Mouse (Mus musculus) CH12.LX (cell line): ENCODE results near the gene Mrpl2.

Experiments used
- CTCF ChIP-seq, 2 experiments: IDR thresholded peaks in 1 of 2; conservative IDR thresholded peaks in 1 of 2; 2 replicates each; pipeline ENCODE4 v1.5.1; 2011 to 2012; ENCODE audit warnings: low read depth in 2 of 2, low read length in 2 of 2, improper control_type of control experiment in 1 of 2, inconsistent platforms in 1 of 2, mild to moderate bottlenecking in 1 of 2, moderate library complexity in 1 of 2
- EP300 ChIP-seq: IDR thresholded peaks from 2 replicates; pipeline ENCODE4 v1.6.1; 2011; ENCODE audit warnings: low read length, improper control_type of control experiment
- MAX ChIP-seq: IDR thresholded peaks from 2 replicates; pipeline ENCODE4 v1.6.1; 2011; ENCODE audit warnings: low read length, improper control_type of control experiment
- MAZ ChIP-seq: IDR thresholded peaks from 2 replicates; pipeline ENCODE4 v1.6.1; 2012; ENCODE audit warnings: low read depth, mild to moderate bottlenecking, inconsistent platforms, low read length, improper control_type of control experiment, moderate library complexity
- MEF2A ChIP-seq: IDR thresholded peaks from 2 replicates; pipeline ENCODE4 v1.6.1; 2014; ENCODE audit warnings: low read depth, mild to moderate bottlenecking, inconsistent platforms, low read length, improper control_type of control experiment, borderline replicate concordance
- MYC ChIP-seq: IDR thresholded peaks from 2 replicates; pipeline ENCODE4 v1.6.1; 2011; ENCODE audit warnings: low read depth, mild to moderate bottlenecking, improper control_type of control experiment, low read length
- NRF1 ChIP-seq: IDR thresholded peaks from 2 replicates; pipeline ENCODE4 v1.6.1; 2014; ENCODE audit warnings: low read depth, mild to moderate bottlenecking, inconsistent platforms, low read length, improper control_type of control experiment, moderate library complexity
- POLR2AphosphoS2 ChIP-seq: IDR thresholded peaks from 2 replicates; pipeline ENCODE4 v1.6.1; 2011; ENCODE audit warnings: low read depth, low read length, improper control_type of control experiment
- RCOR1 ChIP-seq: conservative IDR thresholded peaks from 2 replicates; pipeline ENCODE4 v1.6.1; 2012; ENCODE audit warnings: low read depth, mild to moderate bottlenecking, inconsistent platforms, low read length, improper control_type of control experiment
- SIN3A ChIP-seq: IDR thresholded peaks from 2 replicates; pipeline ENCODE4 v1.6.1; 2012; ENCODE audit warnings: low read length, improper control_type of control experiment, inconsistent platforms
- TCF12 ChIP-seq: IDR thresholded peaks from 2 replicates; pipeline ENCODE4 v1.6.1; 2014; ENCODE audit warnings: low read depth, mild to moderate bottlenecking, inconsistent platforms, low read length, improper control_type of control experiment
- ZC3H11A ChIP-seq: IDR thresholded peaks from 2 replicates; pipeline ENCODE4 v1.6.1; 2012; ENCODE audit warnings: low read depth, mild to moderate bottlenecking, inconsistent platforms, low read length, improper control_type of control experiment
- ZNF384 ChIP-seq: IDR thresholded peaks from 2 replicates; pipeline ENCODE4 v1.6.1; 2012; ENCODE audit warnings: low read depth, low read length, improper control_type of control experiment, inconsistent platforms

- TF ChIP-seq TCF12 (no peak), MAX (no peak), NRF1 (no peak), CTCF (conservative IDR thresholded peaks at IDR 0.05 in 1 of 2, IDR thresholded peaks at IDR 0.05 in 1 of 2; ENCODE audit: low read depth in 2 of 2, low read length in 2 of 2) (no peak), MAZ (no peak), RCOR1 (no peak), EP300 (no peak), POLR2AphosphoS2 (no peak), MEF2A (no peak), ZC3H11A (no peak), SIN3A (no peak), ZNF384 (no peak), MYC (no peak)
These were observed 53.2 kb downstream of the Mrpl2 start for GRCm38 (mm10) chr17:46699245-46699644.
